Mouse (Mus musculus) E14TG2a.4 (cell line): ENCODE data around the gene Cygb.

Experiments used
- CTCF ChIP-seq: conservative IDR thresholded peaks from 2 replicates; pipeline ENCODE4 v1.5.1; 2014; ENCODE audit warnings: low read length
- NANOG ChIP-seq: IDR thresholded peaks from 2 replicates; pipeline ENCODE4 v1.6.1; 2014; ENCODE audit warnings: borderline replicate concordance, low read length, mixed read lengths
- POU5F1 ChIP-seq: IDR thresholded peaks from 2 replicates; pipeline ENCODE4 v1.6.1; 2014; ENCODE audit warnings: low read length, borderline replicate concordance

- TF ChIP-seq CTCF (no peak), NANOG (no peak), POU5F1 (no peak)
Measured at GRCm38 (mm10) chr11:116656348-116657191, 2.5 kb upstream of the Cygb start.
